In the genomic region with DNA sequence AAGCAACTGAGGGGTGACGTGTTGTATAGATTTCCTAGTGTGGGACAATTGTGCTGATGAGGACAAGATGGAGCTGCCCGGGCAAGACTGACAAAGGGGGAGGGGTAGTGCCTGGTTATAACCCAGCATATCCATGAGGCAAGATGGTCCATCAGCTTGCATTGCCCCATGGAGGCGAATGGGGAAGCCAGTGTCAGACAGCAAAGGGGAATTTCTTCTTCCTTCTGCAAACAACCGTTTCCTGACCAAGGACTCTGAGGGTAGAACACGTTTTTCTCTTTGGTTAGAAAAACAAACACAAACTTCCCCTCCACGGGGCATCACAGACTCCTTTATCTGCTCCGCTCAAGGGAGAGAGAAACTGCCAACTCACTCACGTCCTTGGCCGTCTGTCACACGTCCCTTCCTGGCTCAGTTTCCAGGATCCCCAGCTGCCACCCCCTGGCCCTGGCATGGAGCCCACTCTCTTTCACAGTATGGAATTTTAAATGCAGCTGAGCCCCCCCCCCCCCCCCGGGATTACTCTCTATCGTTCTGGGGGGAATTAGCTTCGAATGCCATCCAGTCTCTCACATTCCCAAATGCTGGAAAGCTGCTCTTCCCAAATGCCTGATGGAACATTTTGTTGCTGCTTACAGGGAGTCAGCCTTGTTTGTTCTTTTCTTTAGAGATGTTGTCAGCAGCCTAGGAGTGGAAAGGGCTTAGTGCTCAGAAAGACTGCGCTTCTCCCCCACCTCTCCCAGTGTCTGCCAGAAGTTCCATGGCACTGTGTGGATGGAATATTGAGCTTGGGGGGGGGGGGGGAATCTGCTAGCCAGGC, we compare ENCODE assay signal across 8 mouse cellular contexts.
A peak's percentile ranks its signal among the peaks of the same experiment; 100 is the strongest.
DNase-seq lines count a peak whose midpoint lies in the region; ATAC-seq and TF ChIP-seq lines count a peak whose summit lies in the region.

No protein-coding gene starts in this region.

- ATAC-seq in CD4-positive, CD25-positive, alpha-beta regulatory T cell, adult 4 months, result peak; percentile 66
- ATAC-seq in activated CD4-positive, CD25-positive, alpha-beta regulatory T cell, adult 4 months, result peak; percentile 55
- ATAC-seq in heart, embryonic 13.5 days (ENCODE audit: extremely low read depth, insufficient number of reproducible peaks, low FRiP score, low TSS enrichment), result peak; percentile 69; the same call in 1 of the 2 replicates

- TF ChIP-seq CTCF in left cerebral cortex, adult 2 months (IDR thresholded peaks at IDR 0.05), result no peak

- H3K9me3 ChIP-seq in heart, embryonic 13.5 days, result no peaks in the 10 kb centered on the region

- peak; percentile 56 for DNase-seq in embryo, embryonic 11 days
- peak; percentile 37 to 40 for DNase-seq in left cerebral cortex, adult 2 months (ENCODE audit: extremely low spot score in 1 of 2, low spot score in 2 of 2)
- peak; percentile 65 to 82 for DNase-seq in lung, postnatal 4 days
- peak; percentile 48 to 56 for DNase-seq in right cerebral cortex, adult 2 months (ENCODE audit: low spot score in 2 of 2)
- no peak for DNase-seq in urinary bladder, postnatal 10 days (ENCODE audit: low spot score)

- H3K4me1 ChIP-seq in heart, embryonic 13.5 days, result peaks cover 51% of the 10 kb centered on the region

- 9% methylated on average over 14 of the region's 14 CpGs for WGBS in heart, embryonic 13.5 days

- no peaks in the 10 kb centered on the region for H3K27me3 ChIP-seq in heart, embryonic 13.5 days (replicated peaks)

- H3K4me3 ChIP-seq in heart, embryonic 13.5 days, result peak overlapping the region; percentile 24
- H3K4me3 ChIP-seq in left cerebral cortex, adult 2 months, result no peak overlapping the region

- H3K9ac ChIP-seq in heart, embryonic 13.5 days, result peak overlapping the region; percentile 59

- peak overlapping the region; percentile 61 for H3K4me2 ChIP-seq in heart, embryonic 13.5 days

- intact Hi-C loops in left cerebral cortex, adult 2 months (cut with DNase I), result no loop called here

- no peaks in the 10 kb centered on the region for H3K36me3 ChIP-seq in heart, embryonic 13.5 days

- H3K27ac ChIP-seq in heart, embryonic 13.5 days (replicated peaks), result peak overlapping the region; percentile 83
- no peak overlapping the region for H3K27ac ChIP-seq in left cerebral cortex, adult 2 months
